Mouse (Mus musculus): ENCODE data around the gene Ddx25.

DNA sequence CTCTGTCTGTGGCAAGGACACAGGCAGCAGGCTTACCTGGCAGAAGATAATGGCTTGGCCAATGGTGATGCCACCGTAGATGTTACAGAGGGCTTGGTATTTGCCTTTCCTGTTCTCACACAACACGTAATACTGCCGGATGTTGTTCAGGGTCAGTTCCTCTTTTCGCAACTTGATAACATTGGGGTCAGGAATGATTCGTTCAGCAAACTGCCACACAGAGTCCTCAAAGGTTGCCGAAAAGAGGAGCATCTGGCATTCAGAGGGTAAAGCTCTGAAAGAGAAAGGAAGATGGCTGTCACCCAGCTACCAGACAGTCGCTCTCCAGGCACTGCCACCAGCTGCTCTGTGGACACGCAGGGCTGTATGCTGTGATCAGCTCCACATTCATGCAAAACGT, 11.6 kb downstream of the Ddx25 start:
- no peak for TF ChIP-seq POLR2A (IDR thresholded peaks at IDR 0.05; ENCODE audit: low read depth, low read length)
- no peak for TF ChIP-seq CTCF (IDR thresholded peaks at IDR 0.05; ENCODE audit: borderline replicate concordance, insufficient read depth, low read length)
